Mouse (Mus musculus) gastrocnemius, postnatal 10 days (tissue): Measurements from ENCODE around the gene Eef2kmt. TPM values are rescaled to one million over a fixed set of nuclear protein-coding genes. Genes with fewer than 3 reads are reported as not detected.
"Not testable (repeated sequence)": the region's sequence is repeated elsewhere in the genome, so short reads cannot be mapped to it uniquely, and the experiment has no call there.

Experiments used
- DNase-seq: peaks from one replicate; pipeline ENCODE4 v3.0.0; 2021; ENCODE audit warnings: mixed read lengths
- microRNA-seq, 2 experiments: library from miRNA; unstranded; fragments of <30 nt; microRNA quantifications; one replicate each; pipeline ENCODE4 v1.2.0; 2021
- total RNA-seq, 2 experiments: library from RNA; stranded (reverse); gene quantifications; 2 replicates each; pipeline ENCODE4 v1.2.3; 2021

The Eef2kmt gene
- total RNA-seq, 2 experiments from 2014 or later, result 9.7 to 13.4 TPM

DNA sequence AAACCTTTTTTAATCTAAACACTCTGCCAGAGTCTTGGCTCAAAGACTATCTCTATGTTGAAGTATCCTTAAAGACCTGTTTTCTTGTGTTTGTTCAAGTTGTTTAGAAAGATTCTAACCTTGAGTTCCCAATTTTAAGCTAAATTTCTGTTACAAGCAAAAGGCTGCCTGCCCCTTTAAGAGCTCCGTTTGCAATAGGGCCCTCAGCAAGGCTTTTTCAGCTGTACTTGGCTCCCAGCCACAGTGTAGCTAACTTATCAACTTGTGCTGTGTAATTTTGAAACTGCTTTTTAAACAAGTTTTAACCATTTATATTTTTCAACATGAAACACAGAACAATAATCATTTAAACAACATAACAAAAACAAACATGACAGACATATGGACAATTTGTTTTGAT, 29.2 kb downstream of the Eef2kmt start:
- DNase-seq, result not testable (repeated sequence)

DNA sequence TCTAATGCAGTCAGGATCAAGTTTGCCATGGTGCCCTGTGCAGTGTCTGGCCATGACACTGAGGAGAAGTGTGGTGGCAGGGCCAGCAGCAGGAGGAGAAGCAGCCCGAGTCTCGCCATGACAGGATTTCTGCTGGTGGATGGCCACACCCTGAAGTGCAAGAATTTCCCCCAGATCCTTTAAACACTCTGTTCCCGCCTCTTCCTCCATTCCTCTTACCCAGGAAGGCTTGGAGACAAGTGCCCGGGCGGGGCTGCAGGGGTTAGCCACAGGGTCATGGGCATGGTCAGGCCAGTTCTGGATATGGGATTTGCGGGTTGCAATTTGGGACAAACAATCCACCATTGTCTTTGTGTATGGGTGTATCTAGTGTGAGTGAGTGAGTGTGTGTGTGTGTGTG, 33.6 kb downstream of the Eef2kmt start, which contains the start of gene AU021092:
AU021092 (minus strand) TSS at position 160 of the 400 bp plus-strand sequence.
- DNase-seq, result no peak

DNA sequence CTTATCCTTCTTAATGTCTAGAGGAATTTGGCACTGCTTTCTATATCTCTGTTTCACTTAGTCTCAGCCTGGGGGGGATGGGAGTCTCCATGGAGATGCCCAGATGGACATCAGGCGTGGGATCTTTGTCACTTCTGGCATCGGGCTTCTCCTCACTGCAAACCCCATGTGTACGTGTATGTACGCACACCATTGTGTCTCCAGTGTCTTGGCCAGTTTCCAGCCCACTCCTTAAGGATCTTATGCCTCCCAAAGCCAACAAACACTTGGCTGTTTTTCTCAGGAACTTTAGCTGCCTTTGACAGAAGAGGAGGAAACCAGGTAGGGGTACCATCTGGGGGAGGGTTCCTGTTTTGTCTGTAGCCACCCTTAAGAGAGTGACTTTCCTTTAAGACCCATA, 34.4 kb downstream of the Eef2kmt start:
- DNase-seq, result no peak

DNA sequence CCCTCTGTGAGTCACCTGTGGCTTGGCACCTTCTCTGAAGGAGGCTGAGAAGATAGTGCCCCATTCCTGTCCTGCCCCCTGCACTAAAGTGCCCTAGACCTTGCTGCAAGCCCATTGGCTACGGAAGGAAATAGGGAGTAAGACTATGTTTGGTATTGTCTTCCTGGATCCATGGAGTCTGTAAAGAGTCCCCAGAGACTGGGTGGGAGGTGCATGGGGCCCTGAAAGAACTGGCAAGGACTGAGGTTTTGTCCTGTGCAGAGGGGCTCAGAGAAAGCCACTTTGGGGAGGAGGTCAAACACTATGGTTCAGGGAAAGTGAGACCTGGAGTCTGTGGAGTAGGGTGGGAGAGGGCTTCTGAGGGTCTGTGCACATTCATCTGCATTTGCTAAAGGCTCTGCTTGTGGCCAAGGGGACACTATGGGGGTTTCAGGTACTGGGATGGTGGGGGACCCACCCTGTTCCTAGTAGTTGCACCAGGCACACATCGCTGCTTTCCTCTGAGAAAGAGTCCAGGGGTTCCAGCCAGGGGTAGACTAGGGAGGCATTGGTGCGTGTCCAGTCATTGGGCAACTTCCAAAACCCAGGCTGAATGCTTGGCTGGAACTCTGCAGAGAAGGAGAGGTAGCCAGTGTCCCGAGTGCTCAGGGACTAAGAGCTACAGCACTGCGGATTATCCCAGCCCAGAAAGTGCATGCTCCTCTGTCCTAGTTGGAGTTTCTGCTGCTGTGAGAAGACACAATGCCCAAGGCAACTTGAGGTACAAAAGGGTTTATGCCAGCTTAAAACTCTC, 38.2 kb downstream of the Eef2kmt start:
- no peak for DNase-seq

DNA sequence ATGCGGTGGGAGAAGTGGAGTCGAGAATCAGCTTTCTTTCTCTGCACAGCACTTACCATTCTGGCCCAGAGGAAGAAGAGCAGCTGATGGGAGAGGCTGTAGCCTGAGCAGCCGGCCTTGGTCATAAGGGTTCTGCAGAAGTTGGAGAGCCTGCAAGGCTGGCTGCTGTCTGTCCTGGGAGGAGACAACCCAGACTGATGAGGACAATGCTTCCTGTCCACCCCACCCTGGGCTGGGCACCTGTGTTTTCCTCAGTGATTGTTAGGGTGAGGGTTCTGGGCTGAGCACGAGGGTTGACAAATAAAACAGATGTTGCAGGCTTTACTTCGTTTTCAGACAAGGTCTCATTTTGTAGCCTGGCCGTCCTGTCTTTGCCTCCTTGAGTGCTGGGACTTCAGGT, 39.1 kb downstream of the Eef2kmt start:
- no peak for DNase-seq

DNA sequence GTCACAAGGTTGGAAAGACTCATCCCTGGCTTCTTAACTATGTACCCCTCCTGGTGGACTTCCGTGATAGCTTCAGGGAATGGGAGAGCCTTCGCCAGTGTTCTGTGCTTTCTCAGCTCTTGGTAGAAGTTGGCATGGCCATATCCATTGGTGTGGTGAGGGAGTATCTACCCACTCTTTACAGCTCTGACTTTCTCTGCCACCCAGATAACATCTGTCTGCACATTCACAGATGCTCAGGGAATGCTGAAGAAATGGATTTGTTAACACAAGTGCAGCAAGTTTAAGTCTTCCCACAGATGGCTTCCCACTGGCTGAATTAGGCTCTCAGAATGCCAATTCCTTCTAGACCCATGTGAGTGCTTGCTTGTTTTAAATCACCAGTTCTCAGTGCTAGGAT, 41.7 kb downstream of the Eef2kmt start:
- no peak for DNase-seq

DNA sequence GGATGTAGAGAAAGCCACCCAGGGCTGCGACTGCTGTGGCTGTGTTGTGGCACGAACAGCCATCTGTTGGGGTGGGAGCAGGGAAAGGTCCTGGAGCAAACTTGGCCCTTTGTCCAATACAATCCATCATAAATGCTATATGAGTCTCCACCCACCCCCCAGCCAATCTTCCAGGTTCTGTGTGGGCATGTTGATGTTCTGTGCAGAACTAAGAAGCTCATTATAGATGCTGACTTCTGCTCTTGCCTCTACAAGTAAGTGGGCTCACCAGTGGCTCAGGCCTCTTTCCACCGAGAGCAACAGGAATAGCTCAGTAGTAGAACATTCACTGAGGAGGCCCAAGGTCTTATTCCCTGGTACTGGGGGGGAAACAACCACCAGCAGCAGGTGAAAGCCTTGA, 43.6 kb downstream of the Eef2kmt start:
- DNase-seq, result no peak

DNA sequence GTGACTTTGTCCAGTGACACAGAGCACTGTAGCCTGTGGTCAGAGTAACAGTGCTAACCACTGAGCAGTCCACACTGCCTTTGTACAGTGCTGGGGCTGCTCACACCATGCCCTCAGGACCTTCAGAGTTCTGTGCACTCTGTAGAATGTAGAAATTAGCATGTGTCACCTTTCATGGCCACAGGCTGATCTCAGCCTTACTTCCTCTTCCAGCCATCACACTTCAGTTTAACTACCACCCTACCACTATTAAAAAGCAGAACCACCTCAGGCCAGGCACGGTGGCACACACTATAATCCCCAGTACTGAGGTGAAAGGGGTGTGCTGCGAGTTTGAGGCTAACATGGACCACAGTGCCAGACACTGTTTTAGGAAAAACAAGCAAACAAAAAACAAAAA, 45.4 kb downstream of the Eef2kmt start:
- no peak for DNase-seq

DNA sequence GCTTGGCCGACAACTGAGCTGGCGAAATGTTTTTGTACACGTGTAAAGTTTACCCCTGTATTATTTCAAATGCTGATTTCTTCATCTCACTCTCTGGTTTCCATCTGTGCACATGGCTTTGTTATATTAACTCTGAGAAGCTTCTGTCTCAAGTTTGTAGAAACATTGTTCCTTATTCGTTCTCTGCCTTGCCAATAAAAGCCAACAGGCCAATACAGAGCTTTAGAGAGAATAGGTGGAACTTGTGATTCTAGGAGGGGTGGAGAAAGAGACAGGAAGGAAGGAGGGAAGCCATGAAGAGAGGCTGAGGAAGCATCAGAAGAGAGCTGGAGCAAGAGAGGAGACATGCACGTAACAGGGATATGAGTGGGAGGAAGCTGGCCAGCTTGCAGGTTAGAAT, 49.7 kb downstream of the Eef2kmt start:
- DNase-seq, result no peak

DNA sequence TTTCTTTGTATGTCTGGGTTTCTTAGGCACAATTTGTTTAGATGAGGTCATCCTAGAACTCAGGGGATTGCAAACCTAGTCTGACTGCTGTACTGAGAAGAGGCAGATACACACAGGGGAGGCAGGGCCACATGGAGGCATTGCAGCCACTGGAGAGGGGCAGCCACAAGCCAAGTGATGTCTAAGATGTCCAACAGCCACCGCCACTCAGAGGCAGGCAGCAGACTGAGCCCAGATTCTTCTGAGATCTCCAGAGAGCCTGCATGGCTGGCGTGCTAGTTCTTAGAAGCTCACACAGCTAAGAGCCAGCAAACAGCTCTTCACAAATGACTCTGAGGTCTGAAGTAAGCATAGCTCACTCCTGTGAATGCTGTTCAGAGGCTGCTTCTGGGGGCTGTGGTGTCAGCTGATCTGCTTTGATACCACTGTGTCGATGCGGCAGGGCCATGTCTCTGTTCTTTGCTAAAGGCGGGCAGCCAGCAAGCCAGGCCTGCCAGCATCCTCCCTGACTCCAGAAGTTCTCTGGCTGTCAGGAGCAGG, 50.3 kb downstream of the Eef2kmt start:
- no peak for DNase-seq

DNA sequence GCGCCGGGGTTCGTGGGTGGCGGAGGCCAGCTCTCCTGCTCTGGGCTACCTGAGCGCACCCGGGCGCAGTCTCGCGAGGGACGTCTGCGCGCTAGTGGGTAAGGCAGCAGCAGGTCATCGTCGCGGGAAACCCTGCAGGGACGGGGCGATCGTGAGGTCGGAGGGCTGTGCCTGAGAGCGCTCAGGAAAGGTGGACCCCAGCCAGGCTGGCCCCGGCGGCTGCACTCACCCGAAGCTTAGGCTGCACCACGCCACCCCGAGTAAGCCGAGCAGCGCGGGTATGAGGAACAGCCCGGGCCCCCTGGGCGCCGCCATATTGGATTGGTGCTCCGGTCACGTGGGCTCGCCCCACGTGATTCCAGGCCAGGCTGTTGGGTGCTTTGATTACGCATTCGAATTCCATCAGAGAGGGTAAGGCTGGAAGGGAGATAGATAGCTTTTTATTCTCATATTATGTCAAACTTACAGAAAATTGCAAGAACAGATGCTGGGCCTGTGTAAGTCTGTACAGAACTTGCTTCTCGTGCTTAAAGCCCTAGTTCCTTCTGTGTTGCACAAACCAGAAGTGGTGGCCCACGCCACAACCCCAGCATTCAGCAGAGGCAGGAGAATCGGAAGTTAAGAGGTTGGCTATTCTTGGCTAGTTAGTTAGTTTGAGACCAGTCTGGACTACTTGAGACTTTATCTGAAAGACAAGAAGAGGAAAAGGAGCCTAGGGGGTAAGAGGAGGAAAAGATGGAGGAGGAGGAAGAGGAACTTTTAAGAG, 51.9 kb downstream of the Eef2kmt start, which contains the start of gene Nagpa:
Nagpa (minus strand) TSS at position 345 of the 766 bp plus-strand sequence.
- peak; percentile 82 for DNase-seq

DNA sequence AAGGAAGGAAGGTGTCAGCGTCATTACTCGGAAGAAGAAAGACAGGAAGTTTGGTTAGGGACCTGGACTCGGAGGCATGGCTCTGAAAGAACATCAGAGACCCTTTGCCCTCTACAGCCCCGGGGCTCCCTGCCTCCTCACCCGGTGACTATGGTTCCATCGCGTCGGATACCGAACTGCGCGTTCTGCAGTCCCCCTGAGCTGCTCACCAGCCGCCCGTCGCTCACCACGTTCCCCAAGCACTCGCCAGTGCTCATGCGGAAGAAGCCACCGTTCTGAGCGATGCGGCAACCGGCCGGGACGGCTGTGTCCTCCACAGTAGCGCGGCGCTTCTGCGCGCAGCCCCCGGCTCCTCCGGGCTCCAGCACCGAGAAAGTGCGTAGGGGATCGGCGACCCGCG, 52.6 kb downstream of the Eef2kmt start:
- peak; percentile 29 for DNase-seq

DNA sequence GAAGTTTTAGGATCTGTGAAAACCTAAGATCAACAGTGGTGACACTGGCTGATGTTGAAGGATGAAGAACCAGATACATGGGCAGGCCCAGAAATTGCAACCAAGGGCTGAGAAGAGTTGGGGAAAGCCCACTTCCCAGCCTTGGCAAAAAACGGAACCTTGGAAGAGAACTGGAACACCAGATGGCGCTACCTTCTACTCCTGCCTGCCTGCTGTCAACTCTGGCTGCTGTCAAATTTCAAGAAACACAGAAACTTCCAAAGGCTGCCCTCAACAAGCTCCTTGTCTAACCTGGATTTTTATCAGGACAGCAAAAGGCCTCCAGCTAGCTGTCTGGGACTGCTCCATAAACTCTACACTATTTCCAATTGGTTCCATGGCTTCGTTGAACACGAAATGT, 53.1 kb downstream of the Eef2kmt start:
- DNase-seq, result peak; percentile 34

DNA sequence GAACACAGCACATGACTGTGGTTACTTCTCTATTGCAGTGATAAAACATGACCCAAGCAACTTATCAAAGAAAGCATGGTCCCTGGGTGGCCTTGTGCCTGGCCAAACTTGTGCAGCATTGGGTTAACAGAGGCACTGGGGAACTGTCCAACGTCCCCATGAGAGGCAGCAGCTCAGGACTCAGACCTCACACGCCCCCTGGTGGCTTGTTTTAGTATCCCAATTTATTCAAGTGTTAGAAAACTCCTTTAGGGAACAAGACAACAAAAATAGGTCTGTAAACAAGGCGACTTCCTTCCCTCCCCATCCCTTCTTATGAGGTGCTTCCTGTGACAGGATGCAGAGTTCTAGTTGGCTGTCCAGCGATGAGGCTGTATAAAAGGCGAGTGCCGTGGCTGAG, 60.7 kb downstream of the Eef2kmt start:
- peak; percentile 62 for DNase-seq

Small RNAs within 50 kb of the gene (microRNA-seq; reads per million reads assigned to microRNA genes)
- 0 reads per million in 2 experiments for gene Gm23689
- gene Gm26095, result 0 reads per million in 2 experiments
- 0 reads per million in 2 experiments for gene Mir6364

Other genes with a start within 250 kb of the Eef2kmt start
- not detected for gene Smim22, start 248.7 kb downstream of the Eef2kmt start, total RNA-seq
- gene Rogdi, start 242.4 kb downstream of the Eef2kmt start, total RNA-seq, result 10 to 100 TPM; 11.7 to 16.7 TPM
- gene Glyr1, start 206.1 kb downstream of the Eef2kmt start, total RNA-seq, result 10 to 100 TPM; 44.2 to 45.6 TPM
- 10 to 100 TPM; 27.1 to 33.0 TPM for gene Ubn1, start 205.9 kb downstream of the Eef2kmt start, total RNA-seq
- under 1 TPM; 0.12 to 0.25 TPM for gene Ppl, start 123.6 kb downstream of the Eef2kmt start, total RNA-seq
- 10 to 100 TPM in 1 of 2 experiments, 1 to 10 TPM in 1; 8.8 to 13.3 TPM for gene Sec14l5, start 108.9 kb downstream of the Eef2kmt start, total RNA-seq
- gene Nagpa, start 52.0 kb downstream of the Eef2kmt start, total RNA-seq, result 1 to 10 TPM; 6.6 to 7.0 TPM
- 1 to 10 TPM; 6.1 to 6.2 TPM for gene AU021092, start 33.7 kb downstream of the Eef2kmt start, total RNA-seq
- gene Alg1, start 22.4 kb downstream of the Eef2kmt start, total RNA-seq, result 10 to 100 TPM; 12.0 to 13.8 TPM